Mouse (Mus musculus): ENCODE measurements around the gene Fam189a1. TPM values are rescaled to one million over a fixed set of nuclear protein-coding genes. Genes with fewer than 3 reads are reported as not detected.

Gene Fam189a1
- polyA plus RNA-seq, 1 experiment, result not detected

GRCm38 (mm10) chr7:64915121-64915520, 241.2 kb downstream of the Fam189a1 start:
- Histone ChIP-seq H3K4me3 (ENCODE audit: insufficient read depth, low read depth, low read length) (no peak overlapping the region), H3K4me1 (ENCODE audit: control insufficient read depth, insufficient read depth, insufficient read length, low read length) (no peaks in the 10 kb centered on the region), H3K27ac (replicated peaks; ENCODE audit: low read depth, low read length) (no peak overlapping the region)

DNA sequence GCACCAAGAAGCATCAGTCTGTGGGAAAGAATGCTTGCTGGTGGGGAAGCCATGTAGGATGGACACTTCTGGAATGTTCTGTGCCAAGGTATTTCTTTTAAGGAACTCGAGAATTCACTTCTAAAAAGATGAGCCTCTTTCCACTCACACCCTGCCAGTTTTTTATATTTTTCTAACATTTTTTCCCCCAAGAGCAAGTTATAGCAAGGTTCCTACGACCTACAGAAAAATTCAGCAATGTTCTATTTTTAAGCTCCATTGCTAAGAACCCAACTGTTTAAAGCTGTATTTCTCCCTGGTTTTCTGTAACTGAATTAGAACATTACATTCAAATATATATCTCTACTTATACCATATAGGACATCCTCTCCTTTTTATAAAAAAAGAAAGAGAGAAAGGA, 244.4 kb downstream of the Fam189a1 start:
- no peaks in the 10 kb centered on the region for H3K4me1 ChIP-seq (ENCODE audit: control insufficient read depth, insufficient read depth, insufficient read length, low read length)
- H3K4me3 ChIP-seq (ENCODE audit: insufficient read depth, low read depth, low read length), result no peak overlapping the region
- no peak overlapping the region for H3K27ac ChIP-seq (replicated peaks; ENCODE audit: low read depth, low read length)

GRCm38 (mm10) chr7:64910208-64910607, 246.2 kb downstream of the Fam189a1 start:
- H3K4me3 ChIP-seq (ENCODE audit: insufficient read depth, low read depth, low read length), result no peak overlapping the region
- H3K27ac ChIP-seq (replicated peaks; ENCODE audit: low read depth, low read length), result no peak overlapping the region
- no peaks in the 10 kb centered on the region for H3K4me1 ChIP-seq (ENCODE audit: control insufficient read depth, insufficient read depth, insufficient read length, low read length)

GRCm38 (mm10) chr7:64906955-64907354, 249.4 kb downstream of the Fam189a1 start:
- Histone ChIP-seq H3K4me3 (ENCODE audit: insufficient read depth, low read depth, low read length) (no peak overlapping the region), H3K27ac (replicated peaks; ENCODE audit: low read depth, low read length) (no peak overlapping the region), H3K4me1 (ENCODE audit: control insufficient read depth, insufficient read depth, insufficient read length, low read length) (no peaks in the 10 kb centered on the region)

- no peaks in the 10 kb centered on the region for H3K4me1 ChIP-seq (ENCODE audit: control insufficient read depth, insufficient read depth, insufficient read length, low read length)
- H3K4me3 ChIP-seq (ENCODE audit: insufficient read depth, low read depth, low read length), result no peak overlapping the region
- no peak overlapping the region for H3K27ac ChIP-seq (replicated peaks; ENCODE audit: low read depth, low read length)
Observed at GRCm38 (mm10) chr7:64905506-64905905, 250.9 kb downstream of the Fam189a1 start.

DNA sequence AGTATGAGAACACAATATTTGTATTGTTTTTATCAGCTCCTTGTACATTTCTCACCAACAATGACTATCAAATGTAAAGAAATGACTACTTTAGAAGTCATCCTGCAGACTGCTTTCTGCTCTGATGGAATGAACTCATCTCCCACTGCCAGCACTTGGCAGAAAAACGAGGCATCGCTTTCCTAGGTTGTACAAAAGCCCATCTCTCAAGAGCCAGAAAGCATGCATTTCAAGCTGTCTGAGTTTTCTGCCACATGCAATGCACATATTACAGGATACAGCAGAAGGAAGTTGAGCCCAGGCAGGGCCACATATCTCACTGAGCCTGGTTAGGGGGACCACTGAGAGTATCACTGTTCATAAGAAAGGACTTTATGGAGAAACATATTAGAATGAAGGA, 256.1 kb downstream of the Fam189a1 start:
- Histone ChIP-seq H3K4me3 (ENCODE audit: insufficient read depth, low read depth, low read length) (no peak overlapping the region), H3K4me1 (ENCODE audit: control insufficient read depth, insufficient read depth, insufficient read length, low read length) (no peaks in the 10 kb centered on the region), H3K27ac (replicated peaks; ENCODE audit: low read depth, low read length) (no peak overlapping the region)

- H3K27ac ChIP-seq (replicated peaks; ENCODE audit: low read depth, low read length), result no peak overlapping the region
- H3K4me1 ChIP-seq (ENCODE audit: control insufficient read depth, insufficient read depth, insufficient read length, low read length), result no peaks in the 10 kb centered on the region
- H3K4me3 ChIP-seq (ENCODE audit: insufficient read depth, low read depth, low read length), result no peak overlapping the region
Observed at GRCm38 (mm10) chr7:64896587-64896986, 259.8 kb downstream of the Fam189a1 start.

DNA sequence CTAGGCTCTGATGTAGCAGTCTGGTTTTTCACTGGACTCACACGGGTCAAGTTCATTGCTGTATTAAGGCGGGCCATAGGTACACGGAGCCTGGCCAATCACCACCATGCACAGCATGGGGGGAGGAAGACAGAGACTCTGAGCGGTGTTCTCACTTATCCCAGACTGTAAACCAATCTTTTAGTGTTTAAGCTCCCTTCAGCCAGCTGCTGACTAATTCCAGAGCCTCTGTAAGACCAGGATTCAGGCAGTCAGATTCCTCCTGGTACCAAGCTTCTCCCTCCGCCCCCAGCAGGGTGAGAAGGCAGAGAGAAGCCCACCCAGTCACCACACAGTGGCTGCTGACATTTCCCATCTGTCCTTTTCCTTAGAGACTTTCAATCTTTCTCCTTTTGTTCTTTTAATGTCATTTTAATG, 260.7 kb downstream of the Fam189a1 start:
- Histone ChIP-seq H3K4me1 (ENCODE audit: control insufficient read depth, insufficient read depth, insufficient read length, low read length) (peaks cover under 1% of the 10 kb centered on the region; the same call in 1 of the 2 replicates), H3K27ac (replicated peaks; ENCODE audit: low read depth, low read length) (no peak overlapping the region), H3K4me3 (ENCODE audit: insufficient read depth, low read depth, low read length) (no peak overlapping the region)

DNA sequence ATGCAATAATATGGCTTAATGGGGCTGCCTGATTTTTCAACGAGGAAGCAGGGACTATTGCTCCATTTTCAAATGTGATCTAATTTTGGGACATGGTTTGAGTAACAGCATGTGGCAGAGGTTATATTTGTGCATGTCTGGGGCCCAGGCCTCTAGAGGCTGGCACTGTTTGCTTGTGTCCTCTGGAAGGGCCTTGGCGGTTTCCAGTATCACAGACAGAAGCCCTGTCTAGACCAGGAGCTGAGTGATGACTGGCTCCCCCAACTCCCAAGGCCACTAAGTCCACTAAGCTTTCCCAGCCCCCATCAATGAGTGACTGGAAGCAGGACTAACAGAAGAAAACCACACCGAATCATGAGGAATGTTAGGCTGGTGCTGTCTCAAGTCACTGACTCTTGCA, 265.2 kb downstream of the Fam189a1 start:
- H3K27ac ChIP-seq (replicated peaks; ENCODE audit: low read depth, low read length), result no peak overlapping the region
- H3K4me1 ChIP-seq (ENCODE audit: control insufficient read depth, insufficient read depth, insufficient read length, low read length), result peaks cover 2% of the 10 kb centered on the region; the same call in 1 of the 2 replicates

DNA sequence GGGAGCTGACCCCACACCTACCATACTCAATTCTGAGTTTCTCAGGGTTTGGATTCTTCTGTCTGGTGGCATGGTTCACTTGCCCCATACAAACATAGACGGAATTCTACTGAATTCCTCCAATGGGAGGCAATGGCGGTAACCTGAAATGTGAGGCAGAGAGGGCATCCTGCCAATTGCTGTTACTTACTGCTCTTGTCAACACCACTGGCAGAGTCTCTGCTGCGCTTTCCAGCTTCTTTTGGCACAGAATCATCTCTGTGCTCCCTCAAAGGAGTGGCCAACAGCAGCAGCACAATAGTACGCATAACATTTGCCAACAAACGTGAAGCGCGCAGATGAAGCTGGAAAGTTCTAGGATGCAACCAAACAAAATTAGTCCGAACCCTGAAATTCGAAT, 266.5 kb downstream of the Fam189a1 start:
- no peak overlapping the region for H3K4me3 ChIP-seq (ENCODE audit: insufficient read depth, low read depth, low read length)
- H3K27ac ChIP-seq (replicated peaks; ENCODE audit: low read depth, low read length), result no peak overlapping the region
- H3K4me1 ChIP-seq (ENCODE audit: control insufficient read depth, insufficient read depth, insufficient read length, low read length), result peaks cover 2% of the 10 kb centered on the region; the same call in 1 of the 2 replicates

More for the DNA sequence above, 265.2 kb downstream of the Fam189a1 start:
- no peak overlapping the region for H3K4me3 ChIP-seq (ENCODE audit: insufficient read depth, low read depth, low read length)

DNA sequence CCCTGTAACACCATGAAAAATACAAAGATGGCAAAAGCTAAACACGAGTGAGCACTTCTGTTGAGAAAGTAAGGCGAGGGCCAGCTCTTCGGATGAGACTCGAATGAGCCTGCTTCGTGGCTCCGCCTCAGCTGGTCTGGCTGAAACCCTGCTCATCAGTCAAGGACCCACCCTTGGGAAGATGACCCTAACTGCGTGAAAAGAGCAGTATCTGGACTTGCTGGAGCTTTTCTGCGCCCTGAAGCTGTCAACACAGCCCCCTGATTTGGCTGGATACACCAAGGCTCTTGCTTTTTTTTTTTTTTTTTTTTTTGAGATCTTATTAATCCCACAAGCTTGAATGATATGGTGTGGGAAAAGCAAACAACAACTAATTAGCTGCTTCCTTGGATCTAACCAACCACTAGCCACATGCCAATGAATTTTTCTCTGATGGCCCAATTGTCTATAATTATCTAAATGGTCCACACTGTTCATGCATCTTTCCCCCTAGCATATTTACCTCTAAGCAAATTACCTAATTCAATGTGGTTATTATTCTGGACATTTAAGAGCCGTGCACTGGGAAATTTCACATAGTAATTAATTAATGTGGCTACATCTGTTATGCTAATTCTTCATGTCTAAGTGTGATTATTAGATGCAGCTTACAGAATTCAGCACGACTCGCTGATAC, 272.0 kb downstream of the Fam189a1 start:
- Histone ChIP-seq H3K4me1 (ENCODE audit: control insufficient read depth, insufficient read depth, insufficient read length, low read length) (no peaks in the 10 kb centered on the region), H3K27ac (replicated peaks; ENCODE audit: low read depth, low read length) (no peak overlapping the region), H3K4me3 (ENCODE audit: insufficient read depth, low read depth, low read length) (no peak overlapping the region)

- Histone ChIP-seq H3K27ac (replicated peaks; ENCODE audit: low read depth, low read length) (no peak overlapping the region), H3K4me3 (ENCODE audit: insufficient read depth, low read depth, low read length) (no peak overlapping the region), H3K4me1 (ENCODE audit: control insufficient read depth, insufficient read depth, insufficient read length, low read length) (no peaks in the 10 kb centered on the region)
Observed at GRCm38 (mm10) chr7:64882243-64882642, 274.1 kb downstream of the Fam189a1 start.

GRCm38 (mm10) chr7:64881387-64881786, 275.0 kb downstream of the Fam189a1 start:
- Histone ChIP-seq H3K4me1 (ENCODE audit: control insufficient read depth, insufficient read depth, insufficient read length, low read length) (no peaks in the 10 kb centered on the region), H3K4me3 (ENCODE audit: insufficient read depth, low read depth, low read length) (no peak overlapping the region), H3K27ac (replicated peaks; ENCODE audit: low read depth, low read length) (no peak overlapping the region)

- Histone ChIP-seq H3K4me3 (ENCODE audit: insufficient read depth, low read depth, low read length) (no peak overlapping the region), H3K27ac (replicated peaks; ENCODE audit: low read depth, low read length) (no peak overlapping the region), H3K4me1 (ENCODE audit: control insufficient read depth, insufficient read depth, insufficient read length, low read length) (no peaks in the 10 kb centered on the region)
Observed at GRCm38 (mm10) chr7:64880415-64880814, 276.0 kb downstream of the Fam189a1 start.

DNA sequence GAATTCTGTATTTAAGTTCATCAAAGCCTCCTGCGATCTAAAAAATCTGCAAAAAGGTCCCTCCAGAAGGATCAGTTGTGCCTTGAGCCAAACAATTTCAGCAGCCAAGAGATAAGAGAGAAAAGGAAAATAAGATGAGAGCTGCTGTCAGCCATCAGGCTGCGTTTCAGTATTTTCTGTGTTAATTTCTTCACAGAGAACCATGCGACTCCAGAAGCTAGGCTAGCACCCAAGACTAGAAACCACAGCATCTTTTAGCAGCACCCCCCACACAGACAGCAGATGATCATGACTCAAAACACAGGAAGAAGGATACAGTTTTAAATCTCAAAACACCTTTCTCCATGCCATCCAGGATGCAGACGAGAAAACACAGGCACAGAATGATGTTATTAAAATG, 281.4 kb downstream of the Fam189a1 start:
- Histone ChIP-seq H3K4me3 (ENCODE audit: insufficient read depth, low read depth, low read length) (no peak overlapping the region), H3K27ac (replicated peaks; ENCODE audit: low read depth, low read length) (no peak overlapping the region), H3K4me1 (ENCODE audit: control insufficient read depth, insufficient read depth, insufficient read length, low read length) (peaks cover 6% of the 10 kb centered on the region)

- Histone ChIP-seq H3K4me3 (ENCODE audit: insufficient read depth, low read depth, low read length) (peak overlapping the region; percentile 96), H3K27ac (replicated peaks; ENCODE audit: low read depth, low read length) (no peak overlapping the region), H3K4me1 (ENCODE audit: control insufficient read depth, insufficient read depth, insufficient read length, low read length) (peaks cover 6% of the 10 kb centered on the region)
Observed at GRCm38 (mm10) chr7:64873266-64873665, 283.1 kb downstream of the Fam189a1 start.
